Mouse (Mus musculus): ENCODE measurements around the gene Hmgn2.

DNA sequence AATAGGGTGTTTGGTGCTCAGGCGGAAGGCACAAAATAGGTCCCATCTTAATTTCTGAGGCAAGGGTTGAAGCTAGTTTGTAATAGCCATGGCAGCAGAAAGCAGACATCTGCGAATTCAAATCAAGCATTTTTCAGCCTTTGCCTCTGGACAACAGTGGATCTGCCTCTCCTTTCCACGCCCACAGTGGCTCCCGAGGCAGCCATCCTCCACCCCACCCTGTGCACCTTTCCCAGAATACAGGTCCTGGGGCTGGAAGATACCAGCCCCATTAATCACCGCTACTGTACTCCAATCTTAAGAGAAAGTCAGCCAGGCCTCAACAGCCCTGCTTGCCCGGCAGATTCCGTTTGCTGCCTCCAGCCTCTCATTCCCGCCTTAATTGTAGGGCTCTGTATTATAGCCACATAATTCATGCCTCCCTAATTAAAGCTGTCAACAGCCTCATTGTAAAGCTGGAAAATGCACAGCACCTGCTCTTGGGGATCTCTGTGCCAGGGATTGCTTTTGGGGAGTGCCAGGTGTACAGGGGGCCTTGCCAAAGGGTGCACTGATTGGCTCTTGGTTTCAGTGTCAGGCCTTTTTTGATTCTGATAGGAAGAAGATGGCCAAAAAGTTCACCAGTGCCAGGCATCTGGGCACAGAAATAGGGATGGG is 792 bp upstream of the Hmgn2 start:
- no peak for TF ChIP-seq TBP (conservative IDR thresholded peaks at IDR 0.05; ENCODE audit: low read depth, low read length)
- TF ChIP-seq POLR2A (IDR thresholded peaks at IDR 0.05; ENCODE audit: low read depth, low read length): no peak
- TF ChIP-seq MAFK (IDR thresholded peaks at IDR 0.05; ENCODE audit: insufficient replicate concordance, low read length): no peak
- no peak for TF ChIP-seq NRF1 (IDR thresholded peaks at IDR 0.05; ENCODE audit: low read depth, low read length)
- no peak for TF ChIP-seq USF1 (IDR thresholded peaks at IDR 0.05; ENCODE audit: low read depth, low read length)
- no peak for TF ChIP-seq CTCF (conservative IDR thresholded peaks at IDR 0.05 in 1 of 2, IDR thresholded peaks at IDR 0.05 in 1 of 2; ENCODE audit: low read depth in 2 of 2, low read length in 2 of 2)
- no peak for TF ChIP-seq E2F4 (IDR thresholded peaks at IDR 0.05; ENCODE audit: insufficient replicate concordance, low read depth, low read length)
- TF ChIP-seq TCF12 (IDR thresholded peaks at IDR 0.05; ENCODE audit: low read depth, low read length): no peak
- no peak for TF ChIP-seq ZMIZ1 (IDR thresholded peaks at IDR 0.05; ENCODE audit: low read depth, low read length)
